Mouse (Mus musculus): Measurements from ENCODE around the gene Sptbn2.

DNA sequence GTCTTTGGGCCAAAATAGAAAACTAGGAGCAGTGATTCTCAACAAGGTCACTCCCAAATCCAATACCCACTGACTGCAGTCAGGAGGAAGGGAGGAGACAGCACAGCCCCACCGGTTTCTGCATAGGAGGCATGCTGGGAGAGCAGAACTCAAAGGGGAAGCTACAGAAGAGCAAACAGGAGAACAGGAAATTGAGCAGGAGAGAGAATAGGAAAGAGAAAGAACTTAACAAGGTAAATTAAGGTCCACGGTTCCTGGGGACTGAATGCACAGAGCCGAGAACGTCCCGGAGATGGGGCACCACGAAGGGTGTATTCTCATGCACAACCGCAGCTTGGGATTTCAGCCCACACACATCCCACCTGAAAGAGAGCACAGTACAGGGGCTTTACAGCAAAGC, 74.2 kb downstream of the Sptbn2 start:
- TF ChIP-seq CTCF (conservative IDR thresholded peaks at IDR 0.05; ENCODE audit: low read length) (no peak), POU5F1 (IDR thresholded peaks at IDR 0.05; ENCODE audit: borderline replicate concordance, low read length) (peak; percentile 70; the same call in 1 of the 2 replicates)

Data from E14TG2a.4 (cell line).